Mouse (Mus musculus) ES-Bruce4 (cell line): ENCODE measurements at regions not wholly inside any gene's neighbourhood (a gene's known extent, or its start where the extent isn't known, plus 50 kb on each side); places are given as distances from the start of the nearest gene placed in this dataset.

Experiments used
- CTCF ChIP-seq: IDR thresholded peaks from one replicate; pipeline ENCODE4 v1.8.1; 2011; ENCODE audit warnings: low read depth, low read length
- POLR2A ChIP-seq: IDR thresholded peaks from one replicate; pipeline ENCODE4 v1.8.1; 2011; ENCODE audit warnings: low read length; ENCODE audit not compliant: insufficient read depth

DNA sequence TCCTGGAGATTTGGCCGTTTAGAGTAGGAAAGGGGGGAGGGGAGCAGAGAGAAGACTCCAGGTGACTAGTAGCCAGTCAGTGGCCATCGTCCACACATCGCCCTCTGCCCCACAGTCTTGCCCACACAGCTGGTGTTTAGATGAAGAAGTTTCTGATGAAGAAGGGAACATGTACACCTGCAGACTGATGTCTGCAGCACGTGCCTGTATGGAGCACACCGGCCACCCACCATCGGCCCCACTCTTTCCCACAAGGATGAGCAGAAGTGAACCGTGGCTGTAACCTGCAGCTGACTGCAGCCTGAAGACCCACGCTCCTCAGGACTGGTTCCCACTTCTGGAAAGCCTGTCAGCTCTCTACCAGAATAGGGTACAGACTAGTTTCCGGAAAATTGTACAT, 121.1 kb upstream of the Tbca start:
- no peak for TF ChIP-seq CTCF
- TF ChIP-seq POLR2A: no peak
